Mouse (Mus musculus) cerebellum, adult (tissue): ENCODE data around the gene Ppp1r14c.

Experiments
- ATAC-seq: cut with Nextera tagmentation; 2 replicates; pipeline ENCODE4 v1.9.2; 2017; ENCODE audit warnings: mild to moderate bottlenecking, moderate library complexity, mixed read lengths; ENCODE audit not compliant: insufficient number of reproducible peaks, low FRiP score, low TSS enrichment

Gene Ppp1r14c

GRCm38 (mm10) chr10:3366036-3366869 lies at the start of gene Ppp1r14c:
Gene Ppp1r14c, plus strand, starts transcription at chr10:3366057.
- peak; percentile 68 for ATAC-seq

GRCm38 (mm10) chr10:3321406-3321805 lies 44.5 kb upstream of the Ppp1r14c start:
- no peak for ATAC-seq

GRCm38 (mm10) chr10:3325447-3325846 lies 40.4 kb upstream of the Ppp1r14c start:
- no peak for ATAC-seq

GRCm38 (mm10) chr10:3332880-3333279 lies 33.0 kb upstream of the Ppp1r14c start:
- peak; percentile 49; the same call in 1 of the 2 replicates for ATAC-seq

GRCm38 (mm10) chr10:3334570-3334969 lies 31.3 kb upstream of the Ppp1r14c start:
- no peak for ATAC-seq

DNA sequence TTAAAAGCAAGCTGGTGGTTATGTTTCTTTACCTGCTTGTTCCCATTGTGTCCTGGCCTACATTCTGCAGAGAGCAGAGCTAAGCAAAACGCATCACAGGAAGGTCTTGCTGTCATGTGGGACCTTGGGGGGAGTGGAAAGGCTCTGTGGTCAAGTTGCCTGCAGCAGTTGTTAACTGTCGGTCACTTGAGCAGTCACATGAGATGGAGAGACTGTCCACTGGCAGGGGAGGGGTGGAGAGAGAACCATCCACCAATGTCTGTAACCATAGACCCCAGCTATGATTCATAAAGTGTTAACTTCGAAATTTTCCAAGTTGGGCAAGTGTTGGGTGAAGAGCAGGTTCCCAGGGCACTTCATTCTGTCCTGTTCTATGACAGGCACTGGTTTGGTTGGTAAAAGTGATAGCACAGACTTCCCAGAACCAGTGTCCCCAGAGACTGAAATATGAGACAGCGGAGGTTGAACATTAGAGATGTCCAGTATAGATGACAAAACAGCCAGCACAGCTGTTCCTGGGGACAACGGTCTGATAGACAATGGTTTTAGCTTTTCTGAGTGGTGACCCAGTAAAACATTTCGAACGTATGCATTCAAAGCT lies 29.0 kb upstream of the Ppp1r14c start:
- ATAC-seq: no peak

- ATAC-seq: no peak
Measured at GRCm38 (mm10) chr10:3337330-3337901, 28.4 kb upstream of the Ppp1r14c start.

- no peak for ATAC-seq
Measured at GRCm38 (mm10) chr10:3345706-3346105, 20.2 kb upstream of the Ppp1r14c start.

DNA sequence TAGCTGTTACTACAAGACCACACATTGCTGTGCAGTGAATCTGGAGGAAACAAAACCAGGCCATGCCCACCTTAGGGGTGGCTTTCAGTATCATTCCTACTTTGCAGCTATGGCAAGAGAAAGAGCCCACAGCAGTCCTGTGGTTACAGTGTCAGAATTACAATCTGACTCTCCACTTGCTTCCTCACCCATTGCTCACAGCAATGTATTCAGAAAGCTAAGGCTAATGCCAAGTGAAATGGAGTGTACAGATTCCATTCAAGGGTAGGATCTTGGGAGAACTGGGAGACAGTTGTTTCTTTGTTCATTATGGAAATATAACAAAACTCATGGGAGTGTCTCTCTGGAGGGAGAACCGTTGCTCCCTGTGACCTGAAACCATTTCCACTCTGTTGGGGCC lies 6.3 kb upstream of the Ppp1r14c start:
- ATAC-seq: no peak

GRCm38 (mm10) chr10:3365671-3366035 lies 204 bp upstream of the Ppp1r14c start:
- no peak for ATAC-seq

DNA sequence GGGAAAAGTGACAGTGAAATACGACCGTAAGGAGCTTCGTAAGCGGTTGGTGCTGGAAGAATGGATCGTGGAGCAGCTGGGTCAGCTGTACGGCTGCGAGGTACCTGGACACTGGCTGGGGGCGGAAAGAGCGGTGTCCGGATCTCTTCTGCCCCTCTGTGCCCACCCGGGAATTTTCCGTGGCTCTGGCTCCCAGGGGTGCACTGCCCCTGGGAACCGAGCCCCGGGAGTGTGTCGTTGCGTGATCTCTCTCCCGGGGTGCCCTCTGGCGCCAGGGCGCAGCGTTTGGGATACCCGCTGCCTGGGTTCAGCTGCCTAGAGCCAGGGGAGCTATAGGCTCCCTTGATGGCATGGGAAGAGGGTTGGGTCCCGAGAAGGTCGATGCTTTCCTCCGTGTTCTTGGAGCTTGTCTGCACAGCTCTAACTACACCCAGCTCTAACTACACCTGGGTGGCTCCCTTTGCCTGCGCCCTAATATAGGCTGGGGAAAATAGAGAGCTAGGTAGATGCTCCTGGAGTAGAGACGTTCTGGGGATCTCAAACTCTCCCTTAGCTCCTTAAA lies 1.1 kb downstream of the Ppp1r14c start:
- peak; percentile 71 for ATAC-seq

- ATAC-seq: no peak
Measured at GRCm38 (mm10) chr10:3367440-3367839, 1.6 kb downstream of the Ppp1r14c start.

- no peak for ATAC-seq
Measured at GRCm38 (mm10) chr10:3383176-3383575, 17.3 kb downstream of the Ppp1r14c start.

GRCm38 (mm10) chr10:3392251-3392650 lies 26.4 kb downstream of the Ppp1r14c start:
- no peak for ATAC-seq

- ATAC-seq: no peak
Measured at GRCm38 (mm10) chr10:3393548-3393947, 27.7 kb downstream of the Ppp1r14c start.

DNA sequence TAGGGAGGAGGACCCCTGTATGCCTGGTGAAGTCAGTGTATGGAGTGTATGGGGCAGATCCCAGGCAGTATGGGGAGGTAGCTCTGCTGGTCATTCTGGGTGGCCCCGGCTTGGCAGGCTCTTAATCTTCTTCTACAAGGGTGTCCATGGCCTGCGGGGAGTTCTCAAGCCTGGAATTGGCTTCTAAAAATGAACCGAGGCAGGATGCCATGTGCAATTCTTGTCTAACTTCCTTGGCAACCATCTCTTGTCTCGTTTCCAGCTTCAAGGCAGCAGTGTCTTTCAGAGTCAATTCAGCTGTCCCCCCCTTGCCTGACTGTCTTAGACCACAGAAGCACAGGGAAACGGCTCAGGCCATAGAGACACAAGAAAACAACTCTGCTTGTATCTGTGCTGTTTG lies 28.3 kb downstream of the Ppp1r14c start:
- ATAC-seq: no peak; the same call in 1 of the 2 replicates

DNA sequence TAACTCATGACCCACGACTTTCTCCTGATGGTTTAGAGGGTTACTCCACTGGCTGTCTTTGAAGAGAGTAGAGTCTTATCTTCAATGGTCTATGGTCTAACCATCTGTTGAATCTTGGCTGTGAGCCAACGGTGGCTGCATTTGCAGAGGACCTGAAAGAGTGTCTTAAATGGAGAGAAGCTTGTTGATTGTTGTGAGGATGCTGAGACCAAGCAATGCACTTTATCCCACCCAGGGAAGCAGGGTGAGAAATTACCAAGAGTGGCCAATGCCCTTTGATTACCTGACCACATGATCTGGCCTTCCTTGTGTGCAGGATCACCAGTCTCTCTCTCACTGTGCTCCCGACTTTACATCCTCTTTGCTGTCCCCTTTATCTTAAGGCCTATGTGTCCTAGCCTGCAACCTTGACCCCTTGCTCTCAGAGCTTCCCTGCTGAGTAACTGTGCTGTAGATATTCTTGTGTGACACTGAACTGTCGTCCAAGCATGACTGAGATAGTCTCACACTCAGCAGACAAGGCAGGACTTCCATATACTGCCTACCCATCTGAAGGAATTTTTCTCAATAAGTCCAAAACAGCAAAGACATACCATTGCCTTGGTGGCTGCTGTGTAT lies 28.9 kb downstream of the Ppp1r14c start:
- no peak for ATAC-seq

DNA sequence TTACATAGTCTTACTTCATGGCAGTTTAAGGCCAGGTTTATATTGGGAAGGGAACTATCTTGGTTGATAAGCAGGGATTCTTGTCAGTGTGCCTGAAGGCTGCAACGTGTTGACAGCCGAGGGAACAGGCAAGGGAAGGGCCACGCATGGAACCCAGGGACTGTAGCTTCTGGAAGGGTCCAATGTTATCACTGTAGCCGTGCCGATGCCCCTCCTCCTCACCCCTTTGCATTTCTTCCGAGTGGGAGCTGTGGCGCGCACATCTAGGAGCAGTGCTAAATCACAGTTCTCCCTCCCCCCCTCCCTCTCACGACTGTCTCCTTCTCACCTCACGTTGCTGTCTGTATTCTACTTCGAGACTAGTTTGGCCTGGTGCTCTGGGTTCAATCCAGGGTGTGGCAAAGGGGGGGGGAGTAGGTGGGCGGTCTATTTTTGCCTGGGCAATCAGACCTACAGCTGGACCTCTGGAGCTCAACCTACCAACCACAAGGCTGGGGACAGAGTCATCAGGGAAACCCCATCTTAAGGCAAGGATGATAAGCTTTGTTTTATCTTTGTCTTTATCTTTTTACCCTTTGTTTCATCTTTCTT lies 29.6 kb downstream of the Ppp1r14c start:
- ATAC-seq: no peak

- no peak for ATAC-seq
Measured at GRCm38 (mm10) chr10:3396008-3396795, 30.3 kb downstream of the Ppp1r14c start.

- no peak for ATAC-seq
Measured at GRCm38 (mm10) chr10:3397406-3397805, 31.5 kb downstream of the Ppp1r14c start.
